Mouse (Mus musculus): ENCODE results near the gene Cdkn1c. TPM values are rescaled to one million over a fixed set of nuclear protein-coding genes. Genes with fewer than 3 reads are reported as not detected.

The Cdkn1c gene
- total RNA-seq, 2 experiments from 2014 or later, result 47.3 to 47.8 TPM

GRCm38 (mm10) chr7:143438965-143439364 lies 21.9 kb downstream of the Cdkn1c start:
- intact Hi-C loops (cut with DNase I), result no loop called here
- no peak for DNase-seq

DNA sequence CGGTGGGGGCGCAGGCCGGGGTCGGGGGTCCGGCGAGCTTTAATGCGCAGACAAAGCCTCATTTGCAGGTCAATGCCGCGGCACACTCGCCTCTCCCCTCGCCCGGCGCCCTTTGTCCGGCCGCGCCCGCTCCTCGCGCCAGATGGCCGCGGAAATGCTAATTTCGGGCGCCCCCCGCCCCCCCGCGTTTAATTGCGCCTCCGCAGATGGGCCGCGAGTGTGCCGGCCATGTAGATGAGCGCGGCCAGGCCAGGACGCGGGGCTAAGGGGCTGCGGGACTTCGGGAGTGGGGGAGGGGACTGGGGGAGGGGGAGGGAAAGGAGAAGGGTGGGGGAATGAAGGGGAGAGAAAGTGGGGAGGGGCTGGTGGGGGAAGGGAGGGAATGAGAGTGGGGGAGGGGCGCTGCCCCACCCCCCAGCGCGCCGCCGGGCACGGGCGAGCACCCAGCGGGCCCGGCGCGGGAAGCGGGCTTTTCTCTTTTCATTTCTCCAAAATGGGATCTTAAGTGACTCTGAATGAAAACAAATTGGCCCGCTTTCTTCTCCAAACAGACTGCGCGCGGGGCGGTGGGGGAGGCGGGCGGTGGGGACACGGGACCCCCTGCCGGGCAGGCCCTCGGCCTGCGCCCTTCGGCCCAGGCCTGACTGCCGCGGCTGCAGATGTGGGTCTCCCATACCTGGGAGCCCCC lies 22.8 kb downstream of the Cdkn1c start:
- intact Hi-C loops (cut with DNase I), result no loop called here
- peak; percentile 68 for DNase-seq

DNA sequence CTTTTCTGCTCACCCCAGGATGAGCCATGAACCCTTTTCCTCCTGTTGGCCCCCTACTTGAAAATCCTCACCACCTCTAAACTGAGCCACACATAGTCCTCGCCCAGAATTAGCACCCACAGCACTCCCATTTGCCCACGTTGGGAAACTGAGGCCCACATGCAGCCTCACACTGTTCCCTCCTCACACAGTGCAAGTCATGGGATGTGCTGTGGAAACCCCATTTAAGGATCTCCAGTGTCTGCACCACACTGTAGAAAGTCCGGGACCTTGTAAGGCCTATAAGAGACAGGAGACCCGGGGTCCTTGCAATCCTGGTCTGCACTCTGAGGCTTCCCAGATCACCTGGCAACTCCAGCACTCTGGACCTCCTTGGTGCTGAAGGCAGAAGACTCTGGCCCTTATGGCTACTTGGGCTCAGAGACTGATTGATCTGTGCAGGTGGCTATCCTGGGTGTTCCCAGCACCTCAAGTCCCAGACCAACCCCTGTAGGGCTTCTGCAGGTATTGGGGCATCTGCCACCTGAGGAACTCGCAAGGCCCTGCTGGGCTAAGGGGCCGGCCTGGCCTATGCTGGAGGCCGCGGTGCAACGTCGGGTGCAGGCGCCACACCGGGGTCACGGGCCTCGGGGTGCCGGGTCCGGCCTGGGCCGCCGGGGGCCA lies 23.5 kb downstream of the Cdkn1c start:
- no peak for DNase-seq
- intact Hi-C loops (cut with DNase I), result no loop called here

GRCm38 (mm10) chr7:143433331-143433730 lies 27.5 kb downstream of the Cdkn1c start:
- peak; percentile 79 for DNase-seq
- intact Hi-C loops (cut with DNase I), result no loop called here

DNA sequence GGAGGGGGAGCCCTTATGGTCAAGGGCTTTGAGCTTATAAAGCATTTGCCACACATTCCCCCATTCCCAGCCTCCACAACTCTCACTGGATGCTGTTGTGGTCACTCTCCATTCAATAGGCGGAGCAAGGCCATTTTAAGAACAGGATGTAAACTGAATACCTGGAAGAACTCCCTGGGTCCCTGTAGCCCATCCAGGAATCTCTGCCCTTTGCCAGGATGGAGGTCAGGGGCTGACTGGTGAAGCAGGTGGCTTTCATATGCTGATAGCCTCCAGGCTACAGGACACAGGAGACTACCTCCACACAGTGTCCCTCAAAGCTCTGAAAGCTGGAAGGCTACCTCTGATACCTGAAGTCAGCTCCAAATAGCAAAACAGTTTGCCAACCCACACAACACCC lies 28.2 kb downstream of the Cdkn1c start:
- DNase-seq, result no peak
- intact Hi-C loops (cut with DNase I), result no loop called here

- intact Hi-C loops (cut with DNase I), result no loop called here
These were observed 31.9 kb downstream of the Cdkn1c start for GRCm38 (mm10) chr7:143428814-143429499.

GRCm38 (mm10) chr7:143428142-143428813 lies 32.6 kb downstream of the Cdkn1c start:
- intact Hi-C loops (cut with DNase I), result no loop called here
- DNase-seq, result peak; percentile 92

More at GRCm38 (mm10) chr7:143428814-143429499, 31.9 kb downstream of the Cdkn1c start:
- no peak for DNase-seq

GRCm38 (mm10) chr7:143419585-143420160 lies 41.2 kb downstream of the Cdkn1c start:
- no peak for DNase-seq
- intact Hi-C loops (cut with DNase I), result no loop called here

GRCm38 (mm10) chr7:143417875-143418274 lies 43.0 kb downstream of the Cdkn1c start:
- intact Hi-C loops (cut with DNase I), result no loop called here
- DNase-seq, result no peak

- DNase-seq, result no peak
- intact Hi-C loops (cut with DNase I), result no loop called here
These were observed 44.4 kb downstream of the Cdkn1c start for GRCm38 (mm10) chr7:143416406-143416805.

DNA sequence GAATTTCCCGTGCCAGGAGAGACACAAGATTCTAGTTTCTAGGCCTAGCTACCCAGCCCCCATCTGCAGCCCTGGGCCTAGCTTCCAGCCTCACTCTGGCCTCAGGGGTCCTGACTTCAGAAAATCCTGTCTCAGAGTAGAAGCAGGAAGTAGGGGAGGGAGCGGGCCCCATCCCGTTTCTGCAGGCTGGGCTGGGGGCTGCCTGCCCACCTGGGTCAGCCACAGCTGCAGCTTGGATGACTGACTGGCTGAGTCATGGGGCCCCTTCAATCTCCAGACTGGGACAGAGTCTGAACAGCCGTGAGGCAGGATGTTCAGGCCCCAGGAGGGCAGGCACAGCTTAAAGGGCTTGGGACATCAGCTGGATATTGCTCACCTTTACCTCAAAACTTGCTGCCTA lies 45.8 kb downstream of the Cdkn1c start:
- DNase-seq, result no peak
- intact Hi-C loops (cut with DNase I), result no loop called here

- DNase-seq, result no peak
- intact Hi-C loops (cut with DNase I), result no loop called here
These were observed 48.2 kb downstream of the Cdkn1c start for GRCm38 (mm10) chr7:143412606-143413005.

DNA sequence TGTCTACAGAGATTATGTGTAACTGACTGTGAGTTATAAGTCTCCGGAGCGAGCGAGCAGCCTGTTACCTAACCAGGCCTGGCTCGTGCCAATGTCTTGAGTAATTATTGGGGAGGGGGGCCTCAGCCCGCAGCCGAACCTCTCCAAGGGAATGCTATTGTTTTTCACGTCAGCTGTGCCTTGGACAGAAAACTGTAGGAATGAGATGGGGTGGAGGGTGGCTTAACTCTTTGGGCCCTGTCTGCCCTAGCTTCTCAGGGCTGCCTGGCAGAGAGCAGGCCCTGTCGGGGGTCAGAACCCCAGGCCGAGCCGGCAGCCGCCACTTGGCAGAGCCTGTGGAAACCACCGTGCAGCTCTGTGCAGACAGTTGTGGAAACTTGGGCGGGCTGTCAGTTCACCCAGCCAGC lies 52.2 kb downstream of the Cdkn1c start:
- intact Hi-C loops (cut with DNase I), result no loop called here

More for the DNA sequence above, 52.2 kb downstream of the Cdkn1c start:
- DNase-seq, result peak; percentile 31

Other genes with a start within 250 kb of the Cdkn1c start
- gene Slc22a18, start 12.7 kb upstream of the Cdkn1c start, total RNA-seq (2021), result not detected
- gene Phlda2, start 42.1 kb upstream of the Cdkn1c start, total RNA-seq (2021), result not detected
- gene Nap1l4, start 88.1 kb upstream of the Cdkn1c start, total RNA-seq (2021), result 100 to 1,000 TPM; 177 to 178 TPM
- 10 to 100 TPM; 77.5 to 91.2 TPM for gene Cars, start 139.0 kb upstream of the Cdkn1c start, total RNA-seq (2021)
- gene Tnfrsf26, start 167.7 kb upstream of the Cdkn1c start, total RNA-seq (2021), result under 1 TPM; 0.18 to 0.20 TPM
- 1 to 10 TPM; 5.0 to 7.7 TPM for gene Tnfrsf22, start 188.6 kb upstream of the Cdkn1c start, total RNA-seq (2021)
- 1 to 10 TPM; 2.1 to 2.9 TPM for gene Tnfrsf23, start 224.8 kb upstream of the Cdkn1c start, total RNA-seq (2021)